Mouse (Mus musculus) cerebellum, adult 18-20 months (tissue): ENCODE measurements around the gene Tex28.
"Not testable (repeated sequence)": the region's sequence is repeated elsewhere in the genome, so short reads cannot be mapped to it uniquely, and the experiment has no call there.

Source experiments
- DNase-seq, 2 experiments: peaks; one replicate each; pipeline ENCODE4 v3.0.0; 2021

The Tex28 gene

GRCm38 (mm10) chrX:74167738-74168137 is at the start of gene Tex28:
Gene Tex28, minus strand, starts transcription at chrX:74167838.
- DNase-seq, result no peak

- DNase-seq, result no peak
Observed at GRCm38 (mm10) chrX:74203556-74203955, 35.9 kb upstream of the Tex28 start.

- DNase-seq, result no peak
Observed at GRCm38 (mm10) chrX:74176959-74177358, 9.3 kb upstream of the Tex28 start, which contains the start of gene Tktl1. Gene Tktl1, plus strand, starts transcription at chrX:74177259.

GRCm38 (mm10) chrX:74135263-74135662 is 32.4 kb downstream of the Tex28 start, which contains the start of gene Mecp2:
Gene Mecp2, minus strand, starts transcription at chrX:74135363.
- DNase-seq, result not testable (repeated sequence)

- no peak for DNase-seq
Observed at GRCm38 (mm10) chrX:74127164-74127563, 40.5 kb downstream of the Tex28 start, which contains the start of gene Opn1mw. Gene Opn1mw, plus strand, starts transcription at chrX:74127464.

- DNase-seq, result no peak
Observed at GRCm38 (mm10) chrX:74124975-74125374, 42.7 kb downstream of the Tex28 start.

GRCm38 (mm10) chrX:74115511-74115910 is 52.1 kb downstream of the Tex28 start:
- peak; percentile 71 to 74 for DNase-seq

- DNase-seq, result no peak
Observed at GRCm38 (mm10) chrX:74114036-74114435, 53.6 kb downstream of the Tex28 start.

- no peak for DNase-seq
Observed at GRCm38 (mm10) chrX:74108747-74109146, 58.9 kb downstream of the Tex28 start.

- DNase-seq, result no peak
Observed at GRCm38 (mm10) chrX:74105916-74106315, 61.7 kb downstream of the Tex28 start.

GRCm38 (mm10) chrX:74103457-74104188 is 64.0 kb downstream of the Tex28 start:
- no peak for DNase-seq
